Mouse (Mus musculus): ENCODE measurements around the gene Fancc. TPM values are rescaled to one million over a fixed set of nuclear protein-coding genes. Genes with fewer than 3 reads are reported as not detected.

Fancc gene
- polyA plus RNA-seq, 1 experiment from 2014 or later, result 7.9 TPM

DNA sequence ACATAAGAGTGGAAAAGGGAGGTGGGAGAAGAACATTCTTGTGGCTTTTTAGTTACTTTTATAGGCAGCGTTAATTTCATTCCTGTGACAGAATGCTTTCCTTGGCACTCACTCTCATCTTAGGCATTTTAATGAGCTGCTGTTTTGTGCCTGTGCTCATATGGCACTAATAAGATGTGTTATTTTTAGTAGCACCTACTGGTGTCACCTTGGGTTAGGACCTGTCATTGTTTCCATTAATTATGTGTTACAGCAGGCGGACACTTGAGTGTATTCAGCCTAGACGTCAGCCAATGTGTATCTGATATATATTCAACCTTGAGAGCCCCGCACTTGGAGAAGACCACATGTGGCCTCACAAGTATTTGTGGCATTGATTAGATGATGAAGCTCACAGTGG, 251.3 kb downstream of the Fancc start:
- POLR2A ChIA-PET, result interaction anchor here (0.6 to 2.7 kb wide), 13 partner anchors 8 to 200 kb away, joined by 3 to 21 read pairs (median 3); no protein-coding TSS in a partner anchor
- no peak for DNase-seq (ENCODE audit: low read depth, low spot score)
- ATAC-seq, result peak; percentile 48
- in situ Hi-C loops (cut with MboI; ENCODE audit: low pct_unique_long_range_greater_than_20kb), result loop anchor here (10.0 kb wide), 1 partner anchor 281 kb away; the partner anchor contains the start of gene 2010111I01Rik
- H3K27me3 ChIP-seq, result no peaks in the 10 kb centered on the region
- CTCF ChIA-PET, result interaction anchor here (1.0 to 7.1 kb wide), 8 partner anchors 9 to 199 kb away, joined by 3 to 50 read pairs (median 6); no protein-coding TSS in a partner anchor
- no peak for TF ChIP-seq CTCF (IDR thresholded peaks at IDR 0.05)

DNA sequence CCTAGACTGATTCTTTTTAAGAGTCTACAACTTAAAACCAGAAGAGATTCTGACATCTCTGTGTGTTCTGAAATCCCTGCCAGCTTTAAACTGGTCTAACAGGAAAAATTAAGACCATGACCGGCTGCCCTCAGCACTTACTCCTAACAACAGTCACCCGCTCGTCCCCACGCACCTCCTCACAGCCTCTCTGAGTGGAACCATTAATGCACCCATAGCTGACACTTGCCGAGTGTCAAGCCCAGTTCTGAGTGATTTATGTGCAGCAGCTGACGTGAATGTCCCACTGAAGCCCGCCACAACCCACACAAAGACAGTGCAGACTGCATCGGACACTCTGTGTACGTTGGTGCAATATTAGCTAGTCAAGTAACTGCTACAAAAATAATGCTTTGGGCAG, 251.9 kb downstream of the Fancc start:
- TF ChIP-seq CTCF (IDR thresholded peaks at IDR 0.05), result no peak
- DNase-seq (ENCODE audit: low read depth, low spot score), result no peak
- ChIA-PET CTCF (interaction anchor here (1.3 to 7.1 kb wide), 6 partner anchors 9 to 199 kb away, joined by 3 to 50 read pairs (median 9); no protein-coding TSS in a partner anchor), POLR2A (interaction anchor here (0.8 to 2.7 kb wide), 11 partner anchors 9 to 199 kb away, joined by 3 to 21 read pairs (median 4); no protein-coding TSS in a partner anchor)
- H3K27me3 ChIP-seq, result no peaks in the 10 kb centered on the region
- in situ Hi-C loops (cut with MboI; ENCODE audit: low pct_unique_long_range_greater_than_20kb), result loop anchor here (10.0 kb wide), 1 partner anchor 280 kb away; the partner anchor contains the start of gene 2010111I01Rik
- peak; percentile 1 for ATAC-seq

DNA sequence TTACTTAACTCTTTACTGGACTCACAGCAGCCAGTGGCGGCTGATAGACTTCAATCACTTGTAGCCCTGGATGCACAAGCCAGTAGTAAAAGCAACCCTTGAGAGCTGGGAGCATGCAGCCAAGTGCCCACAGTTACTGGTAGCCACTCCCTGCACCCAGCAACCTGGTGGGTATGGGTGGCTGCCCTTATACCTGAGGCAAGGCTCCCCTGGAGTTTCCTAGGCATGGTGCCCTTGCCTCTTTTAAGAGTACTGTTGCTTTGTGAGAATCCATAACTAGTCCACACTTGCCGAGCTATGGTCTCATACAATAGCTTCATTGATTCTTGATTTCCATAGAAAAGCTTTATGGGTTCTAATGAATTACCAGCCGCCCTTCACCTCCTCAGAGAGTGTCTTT, 252.7 kb downstream of the Fancc start:
- CTCF ChIA-PET, result interaction anchor here (1.1 to 7.1 kb wide), 6 partner anchors 10 to 198 kb away, joined by 3 to 50 read pairs (median 9); no protein-coding TSS in a partner anchor
- TF ChIP-seq CTCF (IDR thresholded peaks at IDR 0.05), result no peak
- no peak for ATAC-seq

DNA sequence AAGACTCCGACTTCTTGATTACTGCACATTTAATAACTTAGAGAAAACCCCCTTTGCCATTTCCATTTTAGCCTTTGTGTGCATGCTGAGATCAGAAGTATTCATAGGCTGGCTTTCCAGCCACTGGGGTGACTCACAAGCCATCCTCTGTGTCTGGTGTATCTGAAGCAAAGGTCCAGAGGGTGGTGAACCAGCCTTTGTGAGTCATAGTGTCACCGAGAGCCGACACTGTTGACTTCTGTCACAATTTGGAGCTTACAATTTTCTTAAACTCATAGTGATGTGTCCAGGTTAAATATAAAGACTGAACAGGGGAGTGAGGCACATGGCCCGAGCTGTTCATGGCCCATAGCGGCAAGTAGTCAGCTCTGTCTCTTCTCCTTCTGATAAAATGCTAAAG, 253.5 kb downstream of the Fancc start:
- in situ Hi-C loops (cut with MboI; ENCODE audit: low pct_unique_long_range_greater_than_20kb), result loop anchor here (5.0 to 10.0 kb wide), 5 partner anchors 34 to 279 kb away; partner anchors contain the start of gene 2010111I01Rik
- ChIA-PET POLR2A (interaction anchor here (0.7 to 4.1 kb wide), 8 partner anchors 8 to 320 kb away, joined by 3 to 17 read pairs (median 4); no protein-coding TSS in a partner anchor), CTCF (interaction anchor here (0.9 to 7.1 kb wide), 6 partner anchors 12 to 319 kb away, joined by 3 to 50 read pairs (median 4); no protein-coding TSS in a partner anchor)
- DNase-seq (ENCODE audit: low read depth, low spot score) (no peak), ATAC-seq (no peak)
- no peak for TF ChIP-seq CTCF (IDR thresholded peaks at IDR 0.05)
- no peaks in the 10 kb centered on the region for H3K27me3 ChIP-seq

More for the DNA sequence above, 252.7 kb downstream of the Fancc start:
- DNase-seq (ENCODE audit: low read depth, low spot score), result no peak
- H3K27me3 ChIP-seq, result no peaks in the 10 kb centered on the region
- POLR2A ChIA-PET, result interaction anchor here (0.7 to 2.7 kb wide), 8 partner anchors 10 to 154 kb away, joined by 3 to 21 read pairs (median 4); no protein-coding TSS in a partner anchor
- in situ Hi-C loops (cut with MboI; ENCODE audit: low pct_unique_long_range_greater_than_20kb), result loop anchor here (5.0 to 10.0 kb wide), 5 partner anchors 33 to 280 kb away; partner anchors contain the start of gene 2010111I01Rik

DNA sequence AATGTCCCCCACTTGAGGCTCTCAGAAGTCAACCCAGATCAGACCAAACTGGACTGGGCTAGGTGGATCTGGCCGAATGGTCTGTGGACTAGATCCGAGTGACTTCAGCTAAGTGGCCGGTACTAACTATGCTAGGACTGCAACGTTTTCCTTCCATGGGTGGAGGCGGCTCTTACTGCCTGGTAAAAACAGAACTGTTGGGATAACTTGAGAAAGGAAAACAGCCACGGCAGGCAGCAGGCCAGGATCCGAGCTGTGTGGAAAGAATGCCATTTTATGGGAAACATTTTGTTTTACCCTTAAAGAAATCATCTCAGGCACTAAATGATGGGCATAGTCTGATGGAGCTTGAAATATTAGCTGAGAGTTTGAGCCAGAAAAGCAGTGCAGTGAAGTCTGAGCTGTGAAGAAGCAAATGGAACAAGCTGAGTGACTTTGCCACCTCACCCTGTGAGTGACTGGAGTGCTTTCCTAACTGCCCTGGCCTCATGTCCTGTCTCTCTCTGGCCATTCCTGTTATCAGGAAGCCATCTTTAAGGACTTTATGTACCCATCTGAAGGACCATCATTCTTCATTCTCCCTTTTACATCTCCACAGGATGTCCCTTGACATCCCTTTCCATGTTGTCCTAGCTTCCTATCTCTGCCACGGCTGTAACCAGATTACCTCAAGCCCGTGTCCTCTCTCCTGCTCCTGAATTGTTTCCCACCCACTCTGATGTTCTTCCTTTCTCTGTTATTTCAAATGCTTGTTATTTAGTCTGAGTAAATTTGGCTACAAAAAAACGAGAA, 254.5 kb downstream of the Fancc start:
- ChIA-PET CTCF (interaction anchor here (0.9 to 7.1 kb wide), 6 partner anchors 25 to 318 kb away, joined by 3 to 50 read pairs (median 4); no protein-coding TSS in a partner anchor), POLR2A (interaction anchor here (0.8 to 4.1 kb wide), 8 partner anchors 9 to 196 kb away, joined by 3 to 19 read pairs (median 7); no protein-coding TSS in a partner anchor)
- ATAC-seq (no peak), DNase-seq (ENCODE audit: low read depth, low spot score) (no peak)
- no peaks in the 10 kb centered on the region for H3K27me3 ChIP-seq
- in situ Hi-C loops (cut with MboI; ENCODE audit: low pct_unique_long_range_greater_than_20kb), result loop anchor here (5.0 to 10.0 kb wide), 5 partner anchors 35 to 278 kb away; partner anchors contain the start of gene 2010111I01Rik
- TF ChIP-seq CTCF (IDR thresholded peaks at IDR 0.05), result no peak

DNA sequence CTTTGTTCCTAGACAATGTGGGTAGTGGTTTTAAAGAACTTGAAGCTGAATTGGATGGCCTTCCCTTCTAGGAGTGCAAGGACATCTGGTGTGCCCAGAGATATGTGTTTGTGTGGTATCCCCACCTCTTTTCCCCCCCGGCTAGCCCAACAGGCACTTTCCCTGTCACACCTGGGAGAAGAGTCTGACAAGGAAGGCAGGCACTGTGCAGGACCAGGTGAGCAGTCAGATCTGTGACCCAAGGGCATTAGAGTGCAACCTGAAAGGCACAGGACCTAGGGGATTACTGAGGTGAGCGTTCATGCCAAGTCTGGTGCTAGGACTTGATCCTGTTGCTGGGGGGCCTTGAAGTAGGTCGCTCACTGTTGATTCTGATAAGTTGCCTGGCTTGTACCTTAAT, 255.4 kb downstream of the Fancc start:
- in situ Hi-C loops (cut with MboI; ENCODE audit: low pct_unique_long_range_greater_than_20kb), result loop anchor here (5.0 to 10.0 kb wide), 5 partner anchors 36 to 277 kb away; partner anchors contain the start of gene 2010111I01Rik
- CTCF ChIA-PET, result interaction anchor here (1.4 to 7.1 kb wide), 6 partner anchors 33 to 195 kb away, joined by 3 to 50 read pairs (median 6); no protein-coding TSS in a partner anchor
- POLR2A ChIA-PET, result interaction anchor here (1.3 to 4.1 kb wide), 10 partner anchors 13 to 195 kb away, joined by 3 to 19 read pairs (median 6); no protein-coding TSS in a partner anchor
- DNase-seq (ENCODE audit: low read depth, low spot score) (no peak), ATAC-seq (no peak)
- TF ChIP-seq CTCF (IDR thresholded peaks at IDR 0.05), result no peak
- H3K27me3 ChIP-seq, result no peaks in the 10 kb centered on the region

DNA sequence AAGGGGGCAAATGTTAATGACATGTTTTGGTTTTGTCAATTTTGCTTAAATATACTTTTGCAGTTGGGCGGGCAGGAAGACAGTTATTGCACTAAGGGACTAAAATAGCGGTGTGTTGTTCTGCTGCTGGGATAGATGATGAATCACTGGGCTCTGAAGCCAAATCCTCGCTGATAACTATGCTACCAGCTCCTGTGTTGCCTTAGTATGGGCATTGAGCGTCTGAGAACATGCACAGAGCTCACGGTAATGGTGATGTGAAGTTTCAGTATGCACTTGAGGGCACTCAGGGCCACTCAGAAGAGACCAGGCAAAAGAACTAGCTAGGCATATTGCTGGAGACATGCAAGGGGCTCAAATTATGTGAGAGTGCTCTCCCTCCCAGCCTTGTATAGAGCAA, 256.2 kb downstream of the Fancc start:
- ChIA-PET POLR2A (interaction anchor here (0.6 to 4.1 kb wide), 15 partner anchors 9 to 419 kb away, joined by 3 to 19 read pairs (median 5); no protein-coding TSS in a partner anchor), CTCF (interaction anchor here (1.4 to 7.1 kb wide), 6 partner anchors 34 to 194 kb away, joined by 3 to 50 read pairs (median 6); no protein-coding TSS in a partner anchor)
- no peaks in the 10 kb centered on the region for H3K27me3 ChIP-seq
- in situ Hi-C loops (cut with MboI; ENCODE audit: low pct_unique_long_range_greater_than_20kb), result loop anchor here (5.0 to 10.0 kb wide), 5 partner anchors 36 to 276 kb away; partner anchors contain the start of gene 2010111I01Rik
- TF ChIP-seq CTCF (IDR thresholded peaks at IDR 0.05), result no peak
- no peak for ATAC-seq
- DNase-seq (ENCODE audit: low read depth, low spot score), result no peak

DNA sequence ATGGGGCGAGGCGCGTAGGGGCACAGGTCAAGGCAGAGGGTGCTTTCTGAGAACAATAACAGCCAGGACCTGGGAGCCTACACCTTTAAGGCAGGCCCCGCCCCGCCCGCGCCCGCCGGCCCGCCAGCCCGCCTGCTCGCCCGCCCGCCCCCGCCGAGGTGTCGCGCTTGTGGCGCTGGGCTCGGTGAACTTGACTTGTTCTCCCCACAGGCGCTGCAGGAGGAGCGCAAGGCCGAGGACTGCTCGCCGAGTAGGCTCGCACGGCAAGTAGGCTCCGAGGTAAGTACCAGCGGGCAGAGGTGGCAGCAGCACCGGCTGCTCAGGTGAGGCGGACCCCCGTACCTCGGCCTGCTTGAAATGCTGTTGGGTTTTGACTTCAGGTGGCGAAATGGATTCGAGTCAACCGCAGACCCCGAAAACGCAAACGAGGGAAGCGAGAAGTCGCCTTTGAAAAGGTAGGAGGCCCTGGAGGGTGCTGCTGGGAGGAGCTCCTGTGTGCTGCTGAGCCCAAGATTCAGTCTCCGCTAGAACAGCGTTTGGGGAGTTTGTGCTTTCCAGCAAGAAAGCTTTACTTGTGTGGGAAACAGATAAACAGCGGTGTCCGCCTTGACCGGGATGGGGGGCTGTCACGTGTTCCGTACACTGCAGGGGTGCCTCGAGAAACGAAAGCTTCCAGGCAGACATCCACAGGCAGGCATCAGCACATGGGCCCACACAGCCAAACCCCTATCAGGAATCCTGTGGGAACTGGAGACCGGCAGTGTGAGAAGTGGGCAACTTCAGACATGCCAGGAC, 257.0 kb downstream of the Fancc start:
- no peak for TF ChIP-seq CTCF (IDR thresholded peaks at IDR 0.05)
- DNase-seq (ENCODE audit: low read depth, low spot score) (no peak), ATAC-seq (peak; percentile 70)
- ChIA-PET POLR2A (interaction anchor here (0.5 to 4.1 kb wide), 16 partner anchors 8 to 420 kb away, joined by 3 to 19 read pairs (median 4); no protein-coding TSS in a partner anchor), CTCF (interaction anchor here (0.6 to 7.1 kb wide), 7 partner anchors 13 to 193 kb away, joined by 3 to 50 read pairs (median 5); no protein-coding TSS in a partner anchor)
- no peaks in the 10 kb centered on the region for H3K27me3 ChIP-seq
- in situ Hi-C loops (cut with MboI; ENCODE audit: low pct_unique_long_range_greater_than_20kb), result loop anchor here (5.0 to 10.0 kb wide), 5 partner anchors 37 to 275 kb away; partner anchors contain the start of gene 2010111I01Rik

DNA sequence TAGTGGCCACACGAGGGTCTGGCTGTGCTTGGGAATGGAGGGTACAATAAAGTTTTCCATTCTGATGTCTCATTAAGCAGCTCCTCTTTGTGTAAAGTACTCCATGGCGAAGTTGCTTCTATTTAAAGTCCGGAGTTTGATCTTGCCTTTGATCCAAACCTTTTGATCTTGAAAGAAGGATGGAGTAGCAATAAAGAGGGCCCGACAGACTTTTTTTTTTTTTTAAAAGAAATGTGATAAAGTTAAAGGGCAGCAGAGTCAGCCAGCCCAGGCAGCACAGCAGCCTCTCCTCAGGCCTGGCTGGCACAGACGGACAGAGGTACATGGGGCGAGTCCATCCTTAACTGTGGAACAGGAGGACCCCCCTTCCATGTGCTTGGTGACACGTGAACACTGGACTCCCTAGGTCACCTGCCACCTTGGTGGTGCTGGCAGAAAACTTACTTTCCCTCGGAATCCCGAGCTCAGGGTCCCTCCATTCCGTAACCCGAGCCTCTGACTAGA, 257.7 kb downstream of the Fancc start:
- in situ Hi-C loops (cut with MboI; ENCODE audit: low pct_unique_long_range_greater_than_20kb), result no loop called here
- no peak for TF ChIP-seq CTCF (IDR thresholded peaks at IDR 0.05)
- CTCF ChIA-PET, result no interaction called here
- no peaks in the 10 kb centered on the region for H3K27me3 ChIP-seq
- DNase-seq (ENCODE audit: low read depth, low spot score), result no peak
- ATAC-seq, result peak; percentile 8
- POLR2A ChIA-PET, result interaction anchor here (0.5 to 2.6 kb wide), 3 partner anchors 14 to 52 kb away, joined by 3 to 15 read pairs (median 3); no protein-coding TSS in a partner anchor
